Mouse (Mus musculus) bone marrow macrophage, adult 2 months (primary cell): Measurements from ENCODE around the gene Uba1. TPM values are rescaled to one million over a fixed set of nuclear protein-coding genes. Genes with fewer than 3 reads are reported as not detected.

ENCODE experiments used
- H3K27ac ChIP-seq: 2 replicates; pipeline ENCODE4 v1.5.1; 2012; ENCODE audit warnings: low read depth, low read length; ENCODE audit not compliant: insufficient read depth
- H3K4me1 ChIP-seq: 2 replicates; pipeline ENCODE4 v1.6.1; 2012; ENCODE audit warnings: low read length; ENCODE audit not compliant: control insufficient read depth, insufficient read depth
- H3K4me3 ChIP-seq: 2 replicates; pipeline ENCODE4 v1.5.1; 2012; ENCODE audit warnings: mild to moderate bottlenecking, low read length, moderate library complexity; ENCODE audit not compliant: insufficient read depth
- CTCF ChIP-seq: IDR thresholded peaks from 2 replicates; pipeline ENCODE4 v1.5.1; 2012; ENCODE audit warnings: low read depth, mild to moderate bottlenecking, low read length, moderate library complexity
- POLR2A ChIP-seq: IDR thresholded peaks from 2 replicates; pipeline ENCODE4 v1.6.1; 2012; ENCODE audit warnings: mild to moderate bottlenecking, low read depth, low read length, borderline replicate concordance
- polyA plus RNA-seq: library from polyadenylated mRNA; stranded (reverse); fragments of >200 nt; gene quantifications from 2 replicates; pipeline ENCODE4 v1.2.4, GENCODE M21; 2012; ENCODE audit not compliant: missing spikeins, insufficient read depth, insufficient read length

Gene Uba1
- polyA plus RNA-seq, 1 experiment, result 168 TPM

DNA sequence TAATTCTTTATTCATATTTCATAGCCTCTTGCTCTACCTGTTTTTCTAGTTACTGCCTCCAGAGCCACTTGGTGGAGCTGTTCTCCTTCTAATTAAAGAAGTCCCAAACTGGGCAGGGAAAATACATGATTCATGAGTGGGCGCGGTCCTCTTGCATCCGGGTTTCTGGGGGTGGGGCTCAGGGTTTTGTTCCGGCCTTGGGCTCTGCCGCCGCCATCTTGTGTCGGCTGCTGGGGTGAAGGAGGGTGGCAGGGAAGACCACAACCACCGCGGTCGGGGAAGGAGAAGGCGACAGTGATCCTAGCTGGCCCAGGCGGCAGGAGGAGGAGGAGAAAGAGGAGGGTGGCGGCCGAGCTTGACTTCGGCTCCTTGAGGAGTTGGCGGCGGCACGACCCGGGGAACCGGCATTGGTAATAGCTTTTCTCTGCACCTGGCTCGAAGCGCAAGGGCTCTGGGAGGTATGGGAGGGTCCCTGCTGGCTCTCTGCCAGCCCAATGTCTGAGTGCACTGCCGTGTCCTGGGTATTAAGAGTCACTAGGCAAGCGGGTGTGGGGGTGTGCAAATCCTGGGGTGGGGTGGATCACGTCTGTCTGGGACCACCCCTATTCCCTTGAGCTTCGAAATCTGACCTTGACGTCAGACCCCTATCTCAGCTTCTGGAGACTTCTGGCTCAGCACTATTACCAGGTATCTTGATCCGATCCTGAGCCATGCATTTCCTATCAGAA lies 4.8 kb downstream of the Uba1 start:
- Histone ChIP-seq H3K4me3 (peak overlapping the region; percentile 88), H3K4me1 (peaks cover 9% of the 10 kb centered on the region), H3K27ac (peak overlapping the region; percentile 60)
- TF ChIP-seq CTCF (no peak), POLR2A (no peak)

DNA sequence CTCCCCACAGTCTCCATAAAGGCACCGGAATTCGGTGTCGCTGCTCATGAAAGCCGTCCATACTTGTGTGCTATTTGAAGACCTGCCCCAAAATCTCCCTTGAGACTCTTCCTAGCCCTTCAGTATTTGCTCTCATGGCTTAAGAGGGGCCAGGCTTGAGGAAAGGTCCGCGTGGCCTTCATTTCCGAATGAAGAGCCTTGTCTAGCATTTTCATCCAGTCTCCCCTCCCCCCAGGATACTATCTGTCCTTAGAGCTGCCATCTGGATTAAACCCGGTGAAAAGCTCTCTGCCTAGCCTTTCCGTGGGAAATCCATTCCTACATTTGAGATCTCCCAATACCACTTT lies 5.3 kb downstream of the Uba1 start:
- Histone ChIP-seq H3K27ac (no peak overlapping the region; the same call in 1 of the 2 replicates), H3K4me1 (peaks cover 9% of the 10 kb centered on the region), H3K4me3 (peak overlapping the region; percentile 88)
- no peak for TF ChIP-seq CTCF
- TF ChIP-seq POLR2A, result no peak

DNA sequence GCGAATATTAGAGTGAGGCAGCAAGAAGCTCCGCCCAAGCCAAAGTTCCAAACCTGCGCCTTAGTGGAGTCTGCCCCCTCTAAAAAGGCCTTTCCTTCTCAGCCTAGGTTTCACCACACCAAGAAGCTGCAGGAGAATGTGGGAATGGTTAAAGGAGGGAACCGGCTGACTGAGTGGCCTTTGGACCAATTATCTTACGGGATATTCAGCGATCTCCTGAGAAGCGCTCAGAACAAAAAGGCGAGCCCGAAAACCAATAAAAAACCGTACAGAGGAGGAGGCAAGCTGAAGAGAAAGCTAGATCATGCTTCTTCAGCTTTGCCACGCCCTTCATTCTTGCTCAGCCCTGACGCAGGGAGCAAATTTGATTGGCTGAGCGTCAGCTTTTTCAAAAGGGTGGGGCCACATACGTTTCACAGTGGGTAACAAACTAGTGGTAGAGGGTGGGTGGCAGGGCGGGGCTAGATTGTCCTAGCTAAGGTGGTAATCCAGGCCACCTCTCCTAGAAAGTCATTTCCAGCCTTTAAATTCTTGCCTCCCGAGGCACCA lies 29.5 kb downstream of the Uba1 start, which contains the start of gene Cdk16:
Gene Cdk16, plus strand, starts transcription at position 436 of the 549 bp plus-strand sequence.
- peak within 1 kb of the TSS; percentile 64 for H3K4me3 ChIP-seq
- TF ChIP-seq CTCF, result no peak
- TF ChIP-seq POLR2A, result no peak
- H3K4me1 ChIP-seq, result peaks cover 13% of the 10 kb centered on the region
- peak within 1 kb of the TSS; percentile 84 for H3K27ac ChIP-seq

DNA sequence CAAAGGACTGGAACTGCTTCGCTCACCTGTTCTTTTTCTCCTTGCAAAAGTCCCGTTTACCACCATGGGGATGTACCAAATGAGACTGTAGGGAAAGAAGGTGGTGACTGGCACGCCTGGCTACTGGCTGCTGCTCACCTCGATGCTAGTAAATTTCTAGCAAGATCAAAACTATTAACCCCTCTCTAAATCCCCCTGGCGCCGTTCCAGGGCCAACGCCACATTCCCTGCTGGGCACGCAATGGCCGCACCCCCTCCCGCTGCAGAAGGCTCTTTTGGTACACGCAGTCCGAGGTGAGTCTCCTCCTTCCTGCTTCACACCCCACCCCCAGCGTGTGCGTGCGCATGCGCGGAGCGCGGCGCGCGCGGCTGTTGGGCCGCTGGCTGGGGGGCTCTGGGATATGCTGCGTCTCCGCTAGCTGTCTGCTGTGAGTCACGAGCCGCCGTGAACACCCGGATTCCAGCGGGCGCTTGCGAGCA lies 30.0 kb downstream of the Uba1 start:
- Histone ChIP-seq H3K4me3 (peak overlapping the region; percentile 64), H3K27ac (peak overlapping the region; percentile 84), H3K4me1 (peaks cover 13% of the 10 kb centered on the region)
- TF ChIP-seq POLR2A (no peak), CTCF (no peak)

DNA sequence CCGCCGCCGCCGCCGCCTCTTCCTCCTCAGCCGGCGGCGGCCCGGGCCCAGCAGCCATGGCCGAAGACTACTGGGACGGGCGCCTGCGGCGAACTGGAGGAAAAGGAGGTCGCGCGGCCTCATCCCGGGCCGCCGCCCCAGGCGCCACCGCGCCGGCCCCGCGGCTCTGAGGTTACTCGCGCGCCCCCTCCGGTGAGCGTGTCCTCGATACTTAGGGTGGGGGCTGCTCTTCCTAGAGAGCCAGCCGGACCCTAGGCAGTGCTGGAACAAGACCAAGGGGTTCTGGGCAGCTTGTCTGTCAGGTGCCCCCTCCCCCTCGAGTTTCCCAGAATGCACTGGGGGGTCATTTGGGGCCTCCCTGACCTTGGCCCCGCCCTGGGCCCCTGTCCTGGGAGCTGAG lies 30.5 kb downstream of the Uba1 start:
- Histone ChIP-seq H3K27ac (peak overlapping the region; percentile 75), H3K4me1 (peaks cover 13% of the 10 kb centered on the region), H3K4me3 (peak overlapping the region; percentile 64)
- no peak for TF ChIP-seq POLR2A
- TF ChIP-seq CTCF, result no peak

DNA sequence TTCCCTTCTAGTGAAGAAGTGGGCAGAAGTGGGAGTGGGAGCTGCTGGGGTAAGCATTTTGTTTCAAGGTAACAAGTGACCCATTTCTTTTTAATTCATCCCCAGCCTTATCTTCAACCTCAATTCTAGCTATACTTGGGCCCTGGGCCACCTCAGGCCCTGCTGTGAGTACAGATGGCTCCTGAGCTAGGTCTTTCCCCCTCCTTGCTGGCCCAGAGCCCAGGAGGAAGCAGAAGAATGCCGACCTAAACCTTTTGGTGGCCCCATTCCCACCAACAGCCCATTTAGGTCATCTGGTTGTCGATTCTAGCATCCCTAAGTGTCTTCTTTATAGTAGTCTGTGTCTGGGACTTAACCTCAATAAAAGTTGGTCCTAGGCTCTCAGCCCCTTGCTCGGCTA lies 33.4 kb downstream of the Uba1 start:
- TF ChIP-seq CTCF (no peak), POLR2A (no peak)
- no peak overlapping the region for H3K27ac ChIP-seq
- no peak overlapping the region for H3K4me3 ChIP-seq
- H3K4me1 ChIP-seq, result peaks cover 12% of the 10 kb centered on the region

DNA sequence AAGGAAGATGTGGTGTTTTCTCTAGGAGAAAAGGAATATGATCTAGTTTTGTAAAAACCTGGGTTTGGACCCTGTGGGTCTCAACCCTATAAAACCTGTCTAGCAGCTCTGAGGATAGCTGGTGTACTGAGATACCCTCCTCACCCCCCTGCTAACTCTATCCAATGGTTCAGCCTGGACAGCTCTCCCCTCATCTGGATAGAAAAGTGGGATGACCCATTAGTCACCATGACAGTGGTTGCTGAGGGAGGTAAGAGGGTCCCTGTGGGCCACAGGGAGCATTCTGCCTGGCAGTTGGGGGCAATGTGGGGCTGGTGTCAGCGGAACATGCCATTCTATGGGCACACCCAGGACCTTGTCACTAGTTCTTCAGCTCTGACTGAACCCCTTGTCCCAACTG lies 34.5 kb downstream of the Uba1 start:
- Histone ChIP-seq H3K4me1 (peaks cover 10% of the 10 kb centered on the region), H3K27ac (no peak overlapping the region), H3K4me3 (no peak overlapping the region)
- no peak for TF ChIP-seq POLR2A
- no peak for TF ChIP-seq CTCF

DNA sequence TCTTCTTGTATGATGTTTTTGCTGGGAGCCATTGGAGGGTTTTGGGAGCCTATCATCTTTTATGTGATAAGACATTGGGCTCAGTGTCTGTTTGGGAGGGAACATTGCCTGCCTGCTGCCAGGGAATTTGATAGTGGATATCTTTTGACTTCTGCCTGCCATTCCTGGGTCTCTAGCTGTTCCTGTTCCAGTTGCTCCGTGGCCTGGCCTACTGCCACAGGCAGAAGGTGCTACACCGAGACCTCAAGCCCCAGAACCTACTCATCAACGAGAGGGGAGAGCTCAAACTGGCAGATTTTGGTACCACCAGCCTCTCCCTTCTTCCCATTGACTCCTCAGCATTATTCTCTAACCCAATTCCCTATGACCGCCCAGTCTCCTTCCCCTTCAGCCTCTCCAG lies 37.7 kb downstream of the Uba1 start:
- TF ChIP-seq CTCF (no peak), POLR2A (no peak)
- H3K4me1 ChIP-seq, result peaks cover 15% of the 10 kb centered on the region
- H3K4me3 ChIP-seq, result no peak overlapping the region
- H3K27ac ChIP-seq, result no peak overlapping the region

DNA sequence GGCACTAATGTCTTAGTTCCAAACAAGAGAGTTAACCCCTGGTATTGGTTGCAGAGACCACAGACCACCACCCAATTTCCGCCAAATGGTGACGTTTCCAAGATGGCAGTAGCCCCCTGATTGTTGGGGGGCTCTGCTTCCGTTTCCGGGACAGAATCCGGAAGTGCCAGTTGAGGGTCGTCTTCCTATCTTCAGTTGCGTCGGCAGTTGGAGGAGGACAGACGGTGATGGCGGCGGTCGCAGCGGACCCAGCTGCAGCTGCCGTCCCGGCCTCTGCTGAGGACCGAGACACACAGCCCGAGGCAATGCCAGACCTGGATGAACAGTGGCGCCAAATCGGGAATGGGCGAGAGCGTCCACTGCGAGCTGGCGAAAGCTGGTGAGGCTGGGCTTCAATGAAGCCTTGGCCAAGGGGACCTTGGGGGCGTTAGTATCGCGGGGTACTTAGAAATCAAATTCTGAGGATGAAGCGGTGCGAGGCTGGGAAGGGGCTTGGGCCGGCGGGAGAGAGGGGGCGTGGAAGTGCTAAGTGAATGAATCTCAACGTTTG lies 45.7 kb downstream of the Uba1 start, which contains the start of gene Usp11:
Gene Usp11, plus strand, starts transcription at position 166 of the 550 bp plus-strand sequence.
- H3K4me1 ChIP-seq, result peaks cover 16% of the 10 kb centered on the region
- no peak for TF ChIP-seq POLR2A
- no peak for TF ChIP-seq CTCF
- peak within 1 kb of the TSS; percentile 74 for H3K4me3 ChIP-seq
- peak within 1 kb of the TSS; percentile 69 for H3K27ac ChIP-seq
